Mouse (Mus musculus): Measurements from ENCODE around the gene Itpr2.

DNA sequence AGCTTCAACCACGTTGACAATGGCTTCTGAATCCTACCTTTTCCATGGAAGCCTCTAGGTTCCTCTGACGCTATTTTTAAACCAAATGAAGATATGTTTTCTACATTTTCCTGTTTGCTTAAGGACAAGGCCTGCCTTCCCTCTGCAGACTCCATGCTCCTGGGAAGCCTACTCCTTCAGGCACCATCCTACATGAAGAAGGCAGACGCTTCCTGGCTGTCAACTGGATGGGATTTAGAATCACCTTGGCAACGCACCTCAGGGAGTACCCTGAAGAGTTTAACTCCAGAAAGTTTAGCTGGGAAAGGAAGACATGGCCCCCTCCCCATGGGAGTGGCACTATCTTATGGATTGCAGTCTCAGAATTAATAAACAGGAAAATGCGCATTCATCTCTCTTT lies 259.0 kb downstream of the Itpr2 start:
- TF ChIP-seq CTCF (IDR thresholded peaks at IDR 0.05; ENCODE audit: insufficient read depth, low read length) = no peak
- no peak for TF ChIP-seq POLR2A (IDR thresholded peaks at IDR 0.05; ENCODE audit: borderline replicate concordance, extremely low read depth, low read depth, low read length)
